Mouse (Mus musculus) mouse trophoblast stem cell (cell line): Measurements from ENCODE around the gene Rabl3.

Experiments
- in situ Hi-C, 2 experiments: fragments of 300-500 bp; cut with MseI, MboI; formaldehyde crosslinking; loops; 2 replicates in 1 of 2; 3 replicates in 1 of 2; pipeline ENCODE4 v1.15.1; 2025

Gene Rabl3

GRCm38 (mm10) chr16:37539611-37540580, at the start of gene Rabl3, which contains the start of gene Gtf2e1:
Gene Rabl3, plus strand, starts transcription at chr16:37539885.
Gene Gtf2e1, minus strand, starts transcription at chr16:37539789.
- in situ Hi-C loops, result no loop called here

DNA sequence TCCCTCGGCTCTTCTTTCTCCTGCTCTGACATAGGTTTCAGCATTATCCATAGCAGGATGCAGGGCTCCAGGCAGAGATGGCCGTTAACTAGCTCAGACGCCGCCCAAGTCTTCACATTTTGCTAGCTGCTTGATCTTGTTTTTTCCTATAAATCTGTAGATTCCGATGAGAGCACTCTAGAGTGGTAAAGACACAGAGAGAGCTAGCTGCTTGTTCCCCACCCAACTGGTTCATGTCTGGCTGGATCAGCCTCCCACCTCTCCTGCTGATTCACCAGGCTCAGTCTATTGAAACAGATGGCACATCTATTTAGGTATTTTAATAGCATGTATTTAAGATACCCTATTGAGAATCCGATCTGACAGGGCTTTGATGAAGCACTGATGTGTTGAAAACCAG, 44.7 kb upstream of the Rabl3 start:
- in situ Hi-C loops, result no loop called here

GRCm38 (mm10) chr16:37498581-37498980, 41.1 kb upstream of the Rabl3 start:
- in situ Hi-C loops, result no loop called here

DNA sequence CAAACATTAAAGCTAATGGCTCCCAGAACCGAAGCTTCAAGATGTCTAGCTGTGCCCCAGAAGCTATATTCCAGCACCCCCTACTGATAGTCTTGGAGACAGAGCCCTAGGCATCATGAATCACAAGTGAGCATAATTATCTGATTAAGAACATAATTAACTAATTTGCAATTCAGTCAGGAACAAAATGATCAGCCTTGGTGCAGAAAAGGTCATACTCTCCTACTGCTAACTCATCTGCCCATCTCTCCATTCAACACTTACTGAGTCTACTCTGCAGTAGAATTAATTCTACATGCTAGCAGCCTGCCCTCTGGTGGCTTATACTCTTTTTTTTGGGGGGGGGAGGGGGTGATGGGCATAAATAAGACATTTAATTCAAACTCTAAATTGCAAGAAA, 35.2 kb upstream of the Rabl3 start:
- in situ Hi-C loops, result no loop called here

GRCm38 (mm10) chr16:37506751-37507150, 32.9 kb upstream of the Rabl3 start:
- in situ Hi-C loops, result no loop called here

DNA sequence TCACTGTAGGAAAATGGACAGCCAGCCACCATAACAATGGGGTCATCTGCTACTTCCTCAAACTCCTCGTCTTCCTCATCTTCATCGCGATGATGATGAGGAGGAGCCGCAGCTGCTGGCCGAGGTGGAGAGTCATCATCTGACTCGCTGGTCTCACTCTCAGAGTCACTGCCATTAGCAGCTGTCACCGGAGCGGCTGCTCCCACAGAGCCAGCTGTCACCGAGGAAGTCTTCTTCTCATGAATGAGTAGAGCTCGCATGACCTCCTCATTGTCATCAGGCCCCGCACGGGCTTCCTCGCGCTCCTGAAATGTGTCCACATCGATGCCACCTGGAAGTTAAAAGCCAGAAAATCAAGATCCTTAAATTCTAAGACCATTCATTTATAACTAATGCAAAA, 28.2 kb upstream of the Rabl3 start:
- in situ Hi-C loops, result no loop called here

- in situ Hi-C loops, result no loop called here
Measured at GRCm38 (mm10) chr16:37514644-37515043, 25.0 kb upstream of the Rabl3 start.

- in situ Hi-C loops, result no loop called here
Measured at GRCm38 (mm10) chr16:37516376-37516993, 23.2 kb upstream of the Rabl3 start.

GRCm38 (mm10) chr16:37517596-37518211, 22.0 kb upstream of the Rabl3 start:
- in situ Hi-C loops, result no loop called here

DNA sequence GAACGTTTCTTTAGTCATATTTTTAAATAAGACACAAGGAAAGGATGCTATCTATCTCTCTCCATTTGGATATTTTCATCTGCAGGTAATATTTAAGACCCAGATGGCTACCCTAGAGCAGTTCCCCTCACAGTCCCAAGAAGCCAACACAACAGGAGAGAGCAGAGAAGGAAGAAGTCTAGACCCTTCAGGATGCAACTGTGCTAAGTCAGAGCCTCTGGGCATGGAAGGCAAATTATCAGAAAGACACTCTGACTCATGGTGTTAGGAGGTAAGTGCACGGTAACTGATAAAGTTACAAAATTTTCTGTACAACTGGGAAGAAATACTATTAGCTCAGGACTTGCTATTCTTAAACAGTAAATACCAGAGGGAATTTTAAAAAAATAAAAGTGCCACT, 21.0 kb upstream of the Rabl3 start:
- in situ Hi-C loops, result no loop called here

DNA sequence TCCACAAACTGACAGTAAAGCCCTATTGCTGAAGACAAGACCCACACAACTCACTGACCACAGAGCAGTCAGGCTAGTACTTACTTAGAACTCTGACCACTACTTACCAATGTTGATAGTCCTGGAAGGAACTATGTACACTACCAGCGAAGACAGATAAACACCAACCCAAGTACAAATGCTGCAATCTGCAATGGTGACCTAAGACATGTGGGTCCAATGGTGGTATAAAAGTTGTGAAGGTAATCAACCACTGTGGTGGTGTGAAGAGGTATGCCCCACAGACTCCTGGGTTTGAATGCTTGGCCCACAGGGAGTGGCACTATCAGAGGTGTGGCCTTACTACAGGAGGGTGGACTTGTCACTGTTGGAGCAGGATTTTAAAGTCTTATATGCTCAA, 20.0 kb upstream of the Rabl3 start:
- in situ Hi-C loops, result no loop called here

DNA sequence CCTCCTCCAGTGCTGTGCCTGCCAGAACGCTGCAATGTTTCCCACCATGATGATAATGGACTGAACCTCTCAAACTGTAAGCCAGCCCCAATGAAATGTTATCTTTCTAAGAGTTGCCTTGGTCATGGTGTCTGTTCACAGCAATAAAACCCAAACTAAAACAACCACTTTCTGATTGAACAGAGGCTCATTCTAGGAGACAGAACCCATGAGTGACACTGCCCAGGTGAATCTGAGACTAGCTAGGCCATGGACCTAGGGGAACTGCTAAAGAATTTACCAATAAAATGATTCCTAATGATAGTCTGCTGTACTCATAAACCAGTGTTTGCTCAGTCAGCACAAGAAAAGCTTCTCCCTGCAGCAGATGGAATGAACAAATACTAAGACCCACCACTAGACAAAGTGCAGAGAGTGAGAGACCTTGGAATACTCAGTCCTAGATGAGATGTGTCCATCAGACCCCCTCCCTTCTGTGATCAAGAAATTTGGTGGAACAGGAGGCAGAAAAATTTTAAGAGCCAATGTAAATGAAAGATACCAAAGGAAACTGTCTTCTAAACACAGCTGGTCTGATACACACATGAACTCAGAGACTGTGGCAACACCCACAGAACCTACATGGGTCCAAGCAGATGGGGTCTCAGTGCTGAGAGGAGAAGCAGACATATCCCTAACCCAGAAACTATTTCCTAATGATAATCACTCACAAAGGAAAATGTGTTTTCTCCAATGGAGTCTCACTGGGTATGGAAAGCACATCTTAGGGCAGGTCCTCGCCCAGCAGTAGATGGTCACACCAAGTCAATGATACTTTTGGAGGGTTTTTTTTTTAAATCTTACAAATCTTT, 19.3 kb upstream of the Rabl3 start:
- in situ Hi-C loops, result no loop called here

DNA sequence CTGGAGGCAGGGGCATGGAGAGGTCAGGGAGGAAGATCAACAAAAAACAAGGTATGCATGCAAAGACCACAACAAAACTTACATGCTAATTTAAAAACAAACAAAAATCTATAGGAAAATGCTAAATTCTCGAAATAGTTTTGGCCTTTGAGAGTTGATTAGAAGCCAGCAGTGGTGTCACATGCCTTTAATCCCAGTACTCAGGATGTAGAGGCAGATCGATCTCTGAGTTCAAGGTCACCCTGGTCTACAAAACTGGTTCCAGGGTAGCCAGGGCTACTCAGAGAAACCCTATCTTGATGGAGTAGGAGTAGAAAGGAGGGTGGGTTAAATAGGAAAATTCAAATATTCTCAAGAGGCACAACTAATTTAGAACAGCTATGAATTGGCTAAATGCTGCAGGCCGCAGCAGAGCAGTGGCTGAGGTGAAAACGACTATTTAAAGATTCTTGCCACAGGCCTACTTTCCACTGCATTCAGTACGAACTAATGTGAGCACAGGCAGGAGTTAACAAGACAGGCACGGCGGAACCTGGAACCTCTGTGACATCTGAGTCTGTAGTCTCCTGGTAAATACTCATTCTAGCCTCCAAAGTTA, 17.5 kb upstream of the Rabl3 start:
- in situ Hi-C loops, result no loop called here

DNA sequence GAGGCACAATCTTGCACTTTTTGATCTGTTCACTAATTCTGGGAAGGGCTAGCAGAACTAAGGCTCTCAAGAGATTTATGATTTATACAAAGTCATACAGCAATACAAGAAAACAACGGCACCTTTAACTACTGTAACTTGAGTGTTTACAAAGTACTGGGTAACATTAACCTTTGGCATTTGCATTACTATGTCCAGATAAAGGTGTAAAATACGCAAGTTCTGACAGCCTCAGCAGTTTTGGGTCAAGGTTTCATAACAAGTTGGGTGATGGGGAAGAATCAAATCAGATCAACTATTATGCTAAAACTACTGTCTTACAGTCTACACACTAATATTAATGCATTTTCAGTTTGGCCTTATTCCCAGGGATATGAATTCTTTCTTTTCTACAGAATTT, 14.6 kb upstream of the Rabl3 start:
- in situ Hi-C loops, result no loop called here

- in situ Hi-C loops, result no loop called here
Measured at GRCm38 (mm10) chr16:37526688-37527223, 12.9 kb upstream of the Rabl3 start.

- in situ Hi-C loops, result no loop called here
Measured at GRCm38 (mm10) chr16:37530170-37530569, 9.5 kb upstream of the Rabl3 start.

DNA sequence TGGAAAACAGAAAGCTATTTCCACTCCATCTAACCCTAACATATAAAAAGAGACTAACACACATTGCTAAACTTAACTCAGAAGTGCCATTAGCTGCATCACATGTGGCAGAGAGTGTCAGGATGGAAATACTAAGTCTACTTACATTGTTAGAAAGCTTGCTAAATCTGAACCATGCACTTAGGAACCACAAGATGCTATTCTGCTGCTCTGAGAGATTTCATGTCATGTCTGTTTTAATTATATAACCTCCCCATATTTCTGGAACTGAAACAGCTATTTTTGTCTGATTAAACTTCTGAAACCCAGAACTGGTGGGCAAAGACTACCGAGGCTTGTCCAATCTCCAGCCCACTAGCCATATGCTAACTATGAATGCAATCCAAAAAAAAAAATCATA, 7.6 kb upstream of the Rabl3 start:
- in situ Hi-C loops, result no loop called here

- in situ Hi-C loops, result no loop called here
Measured at GRCm38 (mm10) chr16:37533369-37534068, 6.2 kb upstream of the Rabl3 start.

DNA sequence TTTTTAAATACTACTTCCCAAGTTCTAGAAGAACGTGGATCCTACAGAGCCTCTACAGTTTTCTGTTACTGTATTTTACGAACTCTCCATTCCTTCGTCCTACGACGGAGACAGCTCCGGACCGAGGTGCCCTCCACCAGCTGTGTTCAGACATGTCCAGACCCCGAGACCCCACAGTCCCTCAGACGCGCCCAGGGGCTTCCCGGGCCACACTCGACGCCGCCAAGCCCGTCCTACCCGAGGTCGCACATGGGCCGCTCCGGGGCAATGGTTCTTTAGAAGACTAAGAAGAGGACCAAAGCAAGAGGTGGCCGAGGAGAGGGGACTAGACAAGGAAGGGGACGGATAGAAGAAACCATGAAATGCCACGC, 460 bp upstream of the Rabl3 start:
- in situ Hi-C loops, result no loop called here

- in situ Hi-C loops, result no loop called here
Measured at GRCm38 (mm10) chr16:37540776-37541175, 1.1 kb downstream of the Rabl3 start.
